Mouse (Mus musculus) ES-Bruce4 (cell line): ENCODE results near the gene Slc25a5.

Source experiments
- CTCF ChIP-seq: IDR thresholded peaks from one replicate; pipeline ENCODE4 v1.8.1; 2011; ENCODE audit warnings: low read depth, low read length
- EP300 ChIP-seq: IDR thresholded peaks from 2 replicates; pipeline ENCODE4 v1.6.1; 2011; ENCODE audit warnings: low read depth, low read length; ENCODE audit not compliant: insufficient read depth

- TF ChIP-seq CTCF (no peak), EP300 (no peak)
Observed at GRCm38 (mm10) chrX:36750591-36750990, 44.9 kb upstream of the Slc25a5 start.
